Comparison of ENCODE assay signal across 8 mouse cellular contexts in the genomic region with DNA sequence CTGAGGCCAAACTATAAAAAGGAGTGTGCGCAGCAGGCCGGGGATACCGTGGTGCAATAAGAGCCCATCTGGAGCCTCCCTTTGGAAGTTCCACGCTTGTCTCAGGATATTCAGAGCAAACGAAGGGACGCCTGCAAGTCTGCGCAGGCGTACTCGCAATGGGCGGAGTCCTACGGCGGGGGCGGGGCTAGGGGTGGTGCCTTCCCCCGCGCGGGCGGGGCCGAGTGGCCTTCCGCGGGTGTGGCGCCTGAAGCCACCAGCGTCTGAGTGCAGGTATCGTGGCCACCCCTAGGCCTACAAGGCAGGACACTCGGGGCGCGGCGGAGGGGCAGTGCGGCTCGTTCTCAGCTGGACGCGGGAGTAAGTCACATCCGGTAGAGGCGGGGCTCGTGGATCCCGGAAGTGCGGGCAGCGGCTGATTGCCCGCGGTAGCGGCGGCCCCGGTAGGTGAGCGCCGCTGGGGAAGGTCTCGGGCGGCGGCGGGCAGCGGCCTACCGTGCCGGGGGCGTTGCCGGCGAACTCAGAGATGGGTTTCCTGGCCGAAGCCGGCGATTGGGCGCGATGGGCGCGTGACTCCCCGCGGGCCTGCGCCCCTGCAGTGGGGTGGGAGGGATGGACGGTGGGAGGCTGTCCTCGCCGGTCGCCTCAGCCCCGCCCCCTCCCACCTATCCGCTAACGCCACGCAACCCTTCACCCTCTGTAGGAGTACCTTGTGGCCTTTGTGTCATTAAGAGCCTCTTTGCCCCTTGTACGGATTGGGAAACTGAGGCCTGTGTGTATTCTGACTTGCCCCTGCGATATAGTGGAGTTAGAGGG. TPM values are rescaled to one million over a fixed set of nuclear protein-coding genes. Genes with fewer than 3 reads are reported as not detected.
DNase-seq lines count a peak whose midpoint lies in the region; ATAC-seq lines count a peak whose summit lies in the region.

A gene (plus strand): TSS at position 199 of the 816 bp plus-strand sequence.

- under 1% methylated on average over 72 of the region's 74 CpGs for WGBS in hindbrain, embryonic 15.5 days

- no peaks in the 10 kb centered on the region for H3K36me3 ChIP-seq in hindbrain, embryonic 15.5 days

- peak within 1 kb of the TSS; percentile 77 for H3K9ac ChIP-seq in hindbrain, embryonic 15.5 days

- H3K4me2 ChIP-seq in hindbrain, embryonic 15.5 days, result peak within 1 kb of the TSS; percentile 68

- DNase-seq in R1 (ENCODE audit: low read depth, low spot score), result peak; percentile 86
- DNase-seq in cerebellum, postnatal 25 days, result peak; percentile 98 to 99
- peak; percentile 94 for DNase-seq in frontal cortex, postnatal 36 days (ENCODE audit: low spot score in 2 of 2)
- peak; percentile 82 for DNase-seq in left cerebral cortex, adult 11 months (ENCODE audit: low spot score)
- DNase-seq in lung, postnatal 4 days, result peak; percentile 95 to 97
- DNase-seq in retina, postnatal 7 days (ENCODE audit: low read depth, low spot score), result peak; percentile 90
- peak; percentile 95 for DNase-seq in urinary bladder, adult 2 months (ENCODE audit: low spot score)

- peak within 1 kb of the TSS; percentile 96 for H3K27ac ChIP-seq in hindbrain, embryonic 15.5 days (replicated peaks)

- peaks cover 38% of the 10 kb centered on the region for H3K4me1 ChIP-seq in hindbrain, embryonic 15.5 days (replicated peaks)

- ATAC-seq in hindbrain, embryonic 15.5 days (ENCODE audit: low FRiP score, low read depth), result peak; percentile 91

- H3K9me3 ChIP-seq in hindbrain, embryonic 15.5 days, result no peaks in the 10 kb centered on the region

- H3K4me3 ChIP-seq in hindbrain, embryonic 15.5 days, result peak within 1 kb of the TSS; percentile 64

- no peaks in the 10 kb centered on the region for H3K27me3 ChIP-seq in hindbrain, embryonic 15.5 days

RNA-seq across cellular contexts. Expression of the gene that starts here (rescaled TPM):
- polyA plus RNA-seq in hindbrain, embryonic 15.5 days (2015; fragmentation: Nextera tagmentation; extraction: Ambion mirVana), result 28.8 and 31.8 TPM in 2 replicates
- 14.5 and 17.5 TPM in 2 replicates for polyA plus RNA-seq in urinary bladder, adult 2 months (2012; rRNA removed)

Comparison
In these comparisons a context has a peak if more than half of its experiments do, and no peak if none do; other contexts are left out.
1. Peak in every context shown above with its lines: DNase-seq, ATAC-seq, H3K4me3 ChIP-seq and H3K27ac ChIP-seq.